Mouse (Mus musculus) heart, postnatal 0 days (tissue): ENCODE results near the gene C87436.

Experiments
- CTCF ChIP-seq: IDR thresholded peaks from 2 replicates; pipeline ENCODE4 v1.5.1; 2016; ENCODE audit warnings: antibody characterized with exemption, control low read depth, low read depth
- EP300 ChIP-seq: IDR thresholded peaks from 2 replicates; pipeline ENCODE4 v1.6.1; 2016; ENCODE audit warnings: antibody characterized with exemption, low read depth

- no peak for TF ChIP-seq CTCF
- TF ChIP-seq EP300 = no peak
These were observed 3.4 kb downstream of the C87436 start for GRCm38 (mm10) chr6:86441571-86441970.
